Mouse (Mus musculus): Measurements from ENCODE around the gene Adgrb3. TPM values are rescaled to one million over a fixed set of nuclear protein-coding genes. Genes with fewer than 3 reads are reported as not detected.
"Not testable (repeated sequence)": the region's sequence is repeated elsewhere in the genome, so short reads cannot be mapped to it uniquely, and the experiment has no call there.

Adgrb3 gene
- total RNA-seq, 2 experiments from 2014 or later = 108 to 120 TPM

DNA sequence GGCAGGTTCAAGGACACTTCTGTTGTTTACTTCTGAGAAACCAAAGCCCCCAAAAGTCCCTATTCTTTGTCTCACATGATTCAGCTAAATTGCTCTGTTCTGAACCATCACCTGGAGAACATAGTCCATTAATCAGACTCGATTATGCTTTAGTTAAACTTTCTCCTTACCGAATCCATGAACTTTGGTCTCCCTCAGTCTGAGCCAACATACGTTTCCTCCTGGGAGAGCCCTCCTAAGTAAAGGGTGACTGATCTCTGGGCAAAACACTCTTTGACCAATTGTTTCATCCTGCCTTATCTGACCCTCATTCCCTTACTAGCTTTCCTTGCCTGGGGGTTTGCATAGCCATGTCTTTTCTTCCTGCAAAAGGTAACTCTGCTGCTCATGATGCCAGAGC is 806.4 kb downstream of the Adgrb3 start:
- no peak for DNase-seq (ENCODE audit: low spot score in 2 of 2)

GRCm38 (mm10) chr1:25017851-25018250 is 811.7 kb downstream of the Adgrb3 start:
- DNase-seq (ENCODE audit: low spot score in 2 of 2) = not testable (repeated sequence)
